Mouse (Mus musculus): ENCODE data around the gene Pnrc2.

DNA sequence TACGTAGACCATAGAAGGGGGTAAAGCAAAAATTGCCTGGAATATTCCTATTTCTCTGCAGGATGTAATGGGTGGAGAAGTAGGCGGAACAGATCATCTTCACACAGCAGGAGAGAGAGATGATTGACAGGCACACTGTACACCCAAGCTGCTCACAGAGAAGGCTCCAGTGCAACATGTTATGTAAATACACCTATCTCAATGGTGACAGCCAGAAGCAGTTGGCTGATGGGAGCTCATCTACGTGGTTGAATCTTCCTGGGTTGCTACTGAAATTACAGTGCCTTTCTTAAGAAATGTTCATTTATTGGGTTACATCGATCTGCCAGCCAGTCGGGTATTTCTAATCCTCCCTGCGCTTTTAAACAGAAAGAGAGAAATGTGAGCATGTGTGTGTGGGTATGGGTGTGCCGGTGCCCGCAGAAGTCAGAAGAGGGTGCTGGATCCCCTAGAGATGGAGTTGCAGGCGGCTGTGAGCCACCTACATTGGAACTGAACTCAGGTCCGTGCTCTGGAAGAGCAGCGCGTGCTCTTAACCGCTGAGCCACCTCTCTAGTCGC, 19.6 kb downstream of the Pnrc2 start:
- TF ChIP-seq POLR2A (IDR thresholded peaks at IDR 0.05; ENCODE audit: borderline replicate concordance, control insufficient read depth, low read depth, low read length) (no peak), CTCF (IDR thresholded peaks at IDR 0.05; ENCODE audit: control insufficient read depth, insufficient read depth, low read length) (no peak)
